Mouse (Mus musculus) thymus, adult 2 months (tissue): ENCODE measurements around the gene P2ry6.

ENCODE experiments used
- CTCF ChIP-seq: fragments of 200-500 bp; IDR thresholded peaks from 2 replicates; pipeline ENCODE4 v1.5.1; 2012; ENCODE audit warnings: mild to moderate bottlenecking, control low read depth, low read length, moderate library complexity, borderline replicate concordance; ENCODE audit not compliant: control insufficient read depth, poor library complexity, insufficient read depth; ENCODE audit errors: extremely low read depth
- POLR2A ChIP-seq: fragments of 200-500 bp; IDR thresholded peaks from 2 replicates; pipeline ENCODE4 v1.6.1; 2012; ENCODE audit warnings: mild to moderate bottlenecking, low read length, control low read depth, moderate library complexity; ENCODE audit not compliant: control insufficient read depth, poor library complexity, insufficient read depth; ENCODE audit errors: extremely low read depth

GRCm38 (mm10) chr7:100965079-100965478 is 9.4 kb downstream of the P2ry6 start:
- TF ChIP-seq POLR2A, result no peak
- peak; percentile 89 for TF ChIP-seq CTCF
